Mouse (Mus musculus) testis, adult 2 months (tissue): ENCODE measurements around the gene Dock1.

Experiments used
- CTCF ChIP-seq: fragments of 200-500 bp; IDR thresholded peaks from 2 replicates; pipeline ENCODE4 v1.5.1; 2012; ENCODE audit warnings: low read depth, mild to moderate bottlenecking, inconsistent platforms, low read length, moderate library complexity; ENCODE audit not compliant: control insufficient read depth, insufficient read depth, insufficient replicate concordance
- POLR2A ChIP-seq: fragments of 200-500 bp; IDR thresholded peaks from 2 replicates; pipeline ENCODE4 v1.6.1; 2012; ENCODE audit warnings: low read depth, mild to moderate bottlenecking, inconsistent platforms, low read length, moderate library complexity; ENCODE audit not compliant: control insufficient read depth

GRCm38 (mm10) chr7:135195631-135196030, 525.2 kb downstream of the Dock1 start:
- TF ChIP-seq CTCF (no peak), POLR2A (no peak)
